Mouse (Mus musculus) left cerebral cortex, postnatal 36 days (tissue): ENCODE results near the gene Sema6d. TPM values are rescaled to one million over a fixed set of nuclear protein-coding genes. Genes with fewer than 3 reads are reported as not detected.

Source experiments
- DNase-seq, 2 experiments: peaks; one replicate each; pipeline ENCODE4 v3.0.0; 2021 to 2022; ENCODE audit warnings: low spot score in 2 of 2, mixed read lengths in 1 of 2
- intact Hi-C: fragments of 180-260 bp; cut with DNase I; formaldehyde crosslinking; loops from one replicate; pipeline ENCODE4 v1.15.1; 2025
- total RNA-seq, 2 experiments: library from RNA; stranded (reverse); gene quantifications; 2 replicates each; pipeline ENCODE4 v1.2.3; 2021

Sema6d gene
- total RNA-seq, 2 experiments from 2014 or later = 43.6 to 51.6 TPM

DNA sequence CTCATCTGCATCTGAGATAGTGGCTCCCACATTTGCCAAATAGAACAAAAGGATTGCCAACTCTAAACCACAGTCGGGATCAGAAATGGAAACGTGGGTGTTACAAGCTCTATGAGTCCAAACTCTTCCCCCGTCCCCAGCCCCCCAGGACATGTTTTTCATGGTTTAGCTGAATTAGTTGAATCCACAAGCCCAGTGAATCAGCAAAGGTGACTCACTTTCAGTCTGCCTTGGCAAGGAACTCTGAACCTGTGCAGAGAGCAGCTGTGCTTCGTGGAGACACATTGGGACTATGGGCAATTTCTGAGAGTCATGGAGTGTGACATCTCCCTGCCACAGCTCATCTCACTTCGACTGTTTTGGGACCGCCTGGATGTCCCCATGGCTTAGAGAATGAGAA is 419.7 kb downstream of the Sema6d start:
- peak; percentile 30 to 53 for DNase-seq
- intact Hi-C loops = no loop called here

DNA sequence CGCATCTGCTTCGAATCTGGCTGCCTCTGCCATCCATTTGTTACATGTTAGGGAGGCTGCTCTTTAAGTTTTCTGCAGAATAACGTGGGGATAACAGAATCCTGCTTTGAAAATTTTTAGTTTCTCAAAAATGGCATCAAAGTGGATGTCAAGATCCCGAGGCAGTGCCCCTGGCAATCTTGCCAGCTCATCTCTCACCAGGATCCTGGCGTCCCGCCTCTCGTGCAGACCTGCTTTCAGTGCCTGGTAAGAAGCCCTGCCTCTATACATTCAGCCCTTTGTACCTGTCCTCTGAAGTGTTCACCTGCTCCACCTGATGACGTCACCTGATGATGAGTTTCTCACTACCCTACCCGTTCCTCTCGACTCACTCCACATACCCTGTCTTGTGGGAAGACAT is 422.1 kb downstream of the Sema6d start:
- intact Hi-C loops = no loop called here
- DNase-seq = no peak

DNA sequence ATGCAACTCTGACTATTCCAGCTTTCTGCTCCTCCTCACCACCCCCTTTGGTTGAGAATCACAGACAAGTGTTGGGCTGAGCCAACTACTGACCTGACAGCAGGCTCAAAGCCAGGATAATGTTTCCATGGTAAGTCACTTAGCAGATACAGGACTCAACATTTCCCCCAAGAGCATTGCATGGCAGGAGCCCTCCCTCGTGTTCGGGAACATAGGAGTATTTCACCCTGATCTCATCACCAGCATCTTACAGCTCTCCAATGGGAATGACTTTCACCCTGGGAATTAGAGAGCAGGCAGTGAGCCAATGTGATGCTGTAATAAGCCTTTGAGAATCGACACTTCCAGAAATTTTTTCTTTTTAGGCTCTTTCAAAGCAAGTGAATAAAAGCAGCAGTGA is 432.7 kb downstream of the Sema6d start:
- intact Hi-C loops = no loop called here
- no peak for DNase-seq

DNA sequence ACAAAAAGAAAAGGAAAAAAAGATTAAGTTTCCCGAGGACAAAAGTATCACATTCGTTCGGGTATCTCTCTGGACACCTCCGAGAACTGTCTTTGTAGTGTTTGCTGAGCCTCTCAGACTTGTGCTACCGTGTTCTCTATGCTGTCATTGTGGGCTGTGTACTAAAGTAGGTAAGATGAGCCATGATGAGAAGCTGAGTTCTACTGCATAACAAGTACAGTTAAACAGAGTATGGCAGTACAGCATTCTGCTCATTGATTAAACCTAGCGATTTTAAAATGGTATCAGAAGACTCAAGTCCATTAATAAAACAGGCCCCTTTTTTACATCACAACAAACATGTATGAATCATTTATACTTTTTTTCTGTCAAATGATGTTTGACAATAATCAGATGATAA is 433.9 kb downstream of the Sema6d start:
- intact Hi-C loops = no loop called here
- DNase-seq = no peak

GRCm38 (mm10) chr2:124524167-124524566 is 434.4 kb downstream of the Sema6d start:
- DNase-seq = no peak
- intact Hi-C loops = no loop called here

DNA sequence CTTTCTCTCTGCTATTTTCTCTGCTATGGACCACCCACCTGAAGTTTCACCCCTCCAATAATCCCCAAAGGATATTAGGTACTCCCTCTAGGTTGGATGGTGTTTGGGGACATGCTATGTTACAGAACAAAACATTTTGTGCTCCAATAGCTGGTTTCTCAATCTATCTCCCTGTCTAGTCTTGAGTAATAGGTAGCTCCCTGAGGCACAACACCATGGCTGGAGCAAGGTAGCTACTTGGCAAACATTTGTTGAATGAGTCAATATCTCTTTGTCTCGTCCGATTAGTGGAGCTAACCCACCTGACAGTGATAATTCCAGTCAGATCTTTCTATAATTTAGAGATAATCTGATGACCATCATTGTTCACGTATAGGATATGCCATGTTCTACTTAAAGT is 437.9 kb downstream of the Sema6d start:
- intact Hi-C loops = no loop called here
- DNase-seq = no peak

- DNase-seq = no peak
- intact Hi-C loops = no loop called here
These were observed 440.7 kb downstream of the Sema6d start for GRCm38 (mm10) chr2:124530441-124530840.

GRCm38 (mm10) chr2:124531062-124531461 is 441.3 kb downstream of the Sema6d start:
- intact Hi-C loops = no loop called here
- DNase-seq = no peak

DNA sequence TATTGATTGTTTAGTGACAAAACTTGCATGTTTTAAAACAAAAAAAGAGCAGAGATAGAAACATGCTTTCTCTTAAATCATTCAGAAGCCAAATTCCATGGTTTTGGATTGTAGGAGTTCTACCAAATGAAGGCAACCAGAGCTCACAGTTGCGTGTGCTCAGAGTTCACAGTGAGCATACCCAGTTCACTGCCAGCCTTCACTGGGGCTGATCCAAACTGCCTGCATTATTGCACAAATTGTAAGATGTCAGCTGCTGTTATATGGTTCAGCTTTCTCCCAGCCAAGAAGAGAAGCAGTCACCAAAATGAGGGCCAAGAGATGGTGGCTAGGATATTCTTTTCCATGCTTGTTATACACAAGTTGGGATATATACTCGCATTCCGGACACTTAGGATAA is 443.1 kb downstream of the Sema6d start:
- DNase-seq = no peak
- intact Hi-C loops = no loop called here

DNA sequence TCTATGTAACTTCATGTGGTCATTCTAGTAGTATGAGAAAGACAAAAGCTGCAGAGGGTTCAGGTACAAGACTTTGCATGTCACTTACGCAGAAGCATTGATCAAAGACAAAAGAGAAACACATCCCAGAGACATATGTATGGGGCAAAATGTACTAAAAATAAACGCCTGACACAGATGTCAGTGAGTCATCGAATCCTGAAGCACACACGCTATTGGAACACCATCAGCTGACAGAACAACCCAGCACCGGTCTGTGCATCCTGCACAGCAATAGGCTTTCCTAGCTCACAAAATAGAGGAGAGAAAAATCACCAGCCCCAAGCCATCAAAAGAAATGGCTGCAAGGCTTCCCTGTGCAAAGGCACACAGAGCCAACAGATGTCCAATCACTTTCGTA is 443.8 kb downstream of the Sema6d start:
- intact Hi-C loops = no loop called here
- DNase-seq = no peak

DNA sequence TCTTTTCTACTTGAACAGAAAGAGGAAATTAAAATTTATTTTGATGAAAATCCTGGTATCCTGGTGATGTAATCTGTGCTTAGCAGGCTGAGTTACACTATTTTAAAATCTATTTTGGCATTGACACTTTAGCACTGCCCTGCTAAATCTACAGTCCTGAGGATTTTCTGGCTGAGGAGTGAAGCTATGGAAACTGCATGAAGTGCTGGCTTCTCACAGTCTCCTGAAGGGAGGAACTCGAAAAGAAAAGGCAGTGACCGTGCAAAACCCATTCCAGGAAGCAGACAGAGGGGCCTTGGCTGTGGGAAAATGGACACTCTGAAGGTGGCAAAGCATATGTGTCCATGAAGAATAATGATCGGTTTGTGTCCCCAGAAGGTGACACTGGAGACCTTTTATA is 460.5 kb downstream of the Sema6d start:
- intact Hi-C loops = no loop called here
- no peak for DNase-seq

- intact Hi-C loops = no loop called here
- DNase-seq = no peak
These were observed 465.1 kb downstream of the Sema6d start for GRCm38 (mm10) chr2:124554751-124555415.

DNA sequence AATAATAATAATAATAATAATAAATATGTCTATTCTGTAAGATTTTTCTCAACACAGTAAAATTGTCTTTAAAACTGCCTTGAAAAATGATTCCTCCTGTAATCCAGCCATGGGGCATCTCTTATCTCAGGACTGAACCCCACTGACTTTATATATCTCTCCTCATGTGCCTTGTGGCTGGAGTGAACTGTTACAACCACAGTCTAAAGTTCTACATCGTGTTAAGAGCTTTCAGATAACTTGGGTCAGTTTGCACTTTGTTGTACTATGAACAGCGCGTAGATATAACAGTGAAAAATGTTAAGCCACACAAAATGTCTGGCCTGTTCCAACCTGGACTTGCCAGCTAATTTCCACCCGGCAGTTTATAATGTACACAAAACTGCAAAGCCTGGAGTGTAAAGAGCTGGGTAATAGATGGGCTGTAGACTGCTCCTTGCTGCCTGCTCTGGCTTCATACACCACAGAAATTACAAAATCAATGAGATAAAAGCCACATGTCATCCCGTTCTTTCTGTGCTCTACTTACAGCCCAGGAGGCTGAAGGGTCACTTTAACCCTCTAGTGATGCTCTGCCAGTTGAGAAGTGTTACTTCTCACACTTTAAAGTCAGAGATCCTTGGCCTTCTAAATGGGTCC is 467.2 kb downstream of the Sema6d start:
- intact Hi-C loops = no loop called here
- DNase-seq = no peak

DNA sequence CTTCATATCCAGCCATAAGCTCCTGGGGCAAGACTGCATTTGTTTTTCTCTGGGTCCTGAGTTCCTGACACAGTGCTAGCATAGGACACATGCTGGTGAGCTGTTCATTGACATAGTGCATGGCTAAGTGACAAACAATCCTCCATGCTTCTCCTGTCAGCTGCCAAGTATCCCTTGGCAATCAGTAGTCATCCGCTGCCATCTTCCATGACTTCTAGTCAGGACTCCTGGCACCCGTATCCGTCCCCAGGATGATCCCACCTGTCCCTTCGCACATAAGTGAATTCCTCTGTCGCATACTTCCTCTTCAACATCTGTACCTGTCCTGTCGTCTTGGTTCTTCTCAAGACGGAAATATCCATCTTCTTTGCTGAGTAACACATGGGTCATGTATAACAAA is 468.3 kb downstream of the Sema6d start:
- DNase-seq = no peak
- intact Hi-C loops = no loop called here

DNA sequence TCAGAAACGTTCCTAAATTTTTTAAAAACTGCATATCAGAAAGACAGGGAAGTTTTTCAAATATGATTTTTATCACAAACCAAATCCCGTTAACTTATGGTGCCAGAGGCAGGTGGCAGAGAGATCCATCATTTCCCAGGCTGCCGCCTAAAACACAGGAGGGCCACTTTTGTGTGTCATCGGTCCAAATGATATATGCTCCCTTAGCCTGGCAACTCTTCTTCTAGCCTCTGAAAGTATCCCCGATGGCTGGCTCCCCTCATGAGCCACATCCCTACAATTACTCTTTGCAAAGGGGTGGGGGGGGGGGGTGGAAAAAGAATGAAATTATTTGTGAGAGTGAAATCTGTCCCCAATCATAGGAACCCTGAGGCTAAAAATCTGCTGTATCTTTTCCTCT is 471.9 kb downstream of the Sema6d start:
- intact Hi-C loops = no loop called here
- DNase-seq = no peak

DNA sequence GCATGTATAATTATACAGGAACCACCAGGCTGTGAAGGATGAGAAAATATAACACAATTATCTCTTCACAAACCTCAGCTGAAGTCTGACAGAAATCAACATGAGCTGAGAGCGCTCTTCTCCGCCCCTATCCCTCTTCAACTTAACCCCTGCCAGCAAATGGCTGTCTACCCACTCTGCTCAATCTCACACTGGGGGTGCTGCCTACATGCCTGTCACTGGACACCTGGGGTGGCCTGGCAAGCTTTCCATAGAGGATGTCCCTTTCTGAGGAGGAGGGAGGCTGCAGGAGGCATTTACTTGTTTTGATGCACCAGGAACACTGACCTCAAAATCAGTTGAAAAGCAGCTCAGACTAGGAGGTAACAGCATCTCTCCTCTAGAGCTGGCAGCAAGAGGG is 472.3 kb downstream of the Sema6d start:
- intact Hi-C loops = no loop called here
- DNase-seq = no peak

- intact Hi-C loops = no loop called here
- DNase-seq = no peak
These were observed 474.0 kb downstream of the Sema6d start for GRCm38 (mm10) chr2:124563759-124564158.

GRCm38 (mm10) chr2:124573734-124574133 is 484.0 kb downstream of the Sema6d start:
- no peak for DNase-seq

GRCm38 (mm10) chr2:124576053-124576452 is 486.3 kb downstream of the Sema6d start:
- intact Hi-C loops = no loop called here
- no peak for DNase-seq

More at GRCm38 (mm10) chr2:124573734-124574133, 484.0 kb downstream of the Sema6d start:
- intact Hi-C loops = no loop called here

GRCm38 (mm10) chr2:124583561-124583960 is 493.8 kb downstream of the Sema6d start:
- no peak for DNase-seq
- intact Hi-C loops = no loop called here

DNA sequence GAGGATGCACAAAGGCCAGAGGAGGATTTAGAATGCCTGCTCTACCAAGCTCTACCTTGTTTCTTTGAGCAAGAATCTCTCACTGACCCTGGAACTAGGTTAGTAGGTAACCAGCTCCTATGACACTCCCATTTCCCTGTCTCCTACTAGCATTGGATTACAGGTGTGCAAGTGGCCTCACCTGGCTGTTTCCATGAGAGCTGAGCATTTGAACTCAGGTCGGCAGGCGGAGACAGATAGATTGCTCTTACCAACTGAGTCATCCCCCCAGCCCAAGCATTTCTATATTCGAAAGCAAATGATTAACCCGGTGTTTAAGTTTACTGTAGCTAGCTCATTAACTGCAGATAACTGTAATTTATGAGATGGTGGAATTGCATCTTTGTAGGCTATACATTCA is 503.0 kb downstream of the Sema6d start:
- no peak for DNase-seq
- intact Hi-C loops = no loop called here

GRCm38 (mm10) chr2:124599014-124599413 is 509.2 kb downstream of the Sema6d start:
- intact Hi-C loops = no loop called here
- no peak for DNase-seq
